ENCODE assay signal across 7 mouse cellular contexts in the genomic region with DNA sequence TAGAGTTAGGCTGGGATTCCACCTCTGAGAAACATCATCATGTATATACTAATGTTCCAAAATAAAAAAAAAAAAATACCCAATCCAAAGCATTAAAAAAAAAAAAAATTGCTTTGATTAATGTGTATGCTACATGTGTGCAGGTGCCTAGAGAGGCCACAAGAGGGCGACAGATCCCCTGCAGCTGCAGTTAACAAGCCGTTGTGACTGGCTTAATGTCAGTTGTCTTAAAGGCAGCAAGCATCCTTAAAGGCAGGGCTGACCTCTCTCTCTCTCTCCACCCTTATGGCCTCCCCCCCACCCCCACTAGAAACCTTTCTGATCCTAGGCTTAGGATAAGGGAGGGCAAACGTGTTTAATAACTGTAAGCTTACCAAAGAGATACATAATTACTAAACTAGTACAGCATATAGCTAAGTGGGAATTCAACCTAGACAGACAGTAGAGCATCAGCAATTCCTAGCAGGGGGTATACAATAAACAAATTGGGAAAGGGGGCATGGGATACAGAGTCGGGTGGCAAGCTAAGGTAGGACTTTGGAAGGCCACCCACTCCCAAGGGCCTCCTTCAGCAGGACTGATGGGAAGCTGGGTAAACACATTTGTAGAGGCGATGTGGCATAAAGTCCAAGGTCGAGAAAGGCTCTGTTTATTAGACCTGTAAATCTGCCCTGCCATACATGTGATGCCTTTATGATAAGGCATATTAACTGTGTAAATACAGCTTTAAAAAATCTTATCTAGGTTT. TPM values are rescaled to one million over a fixed set of nuclear protein-coding genes. Genes with fewer than 3 reads are reported as not detected.
DNase-seq lines count a peak whose midpoint lies in the region; ATAC-seq lines count a peak whose summit lies in the region.

No protein-coding gene starts in this region.

- H3K4me3 ChIP-seq in limb, embryonic 11.5 days (ENCODE audit: low read depth, low read length) = no peak overlapping the region
- H3K4me3 ChIP-seq in limb, embryonic 10.5 days = no peak overlapping the region
- no peak overlapping the region for H3K4me3 ChIP-seq in liver, embryonic 11.5 days (ENCODE audit: low read depth, low read length)

- H3K9ac ChIP-seq in limb, embryonic 11.5 days (ENCODE audit: low read length) = no peak overlapping the region
- H3K9ac ChIP-seq in liver, embryonic 11.5 days (ENCODE audit: low read depth, low read length) = no peak overlapping the region

- no peak for ATAC-seq in limb, embryonic 11.5 days (ENCODE audit: insufficient number of reproducible peaks, low FRiP score, low TSS enrichment, low read depth)
- ATAC-seq in liver, embryonic 11.5 days (replicated peaks; ENCODE audit: low FRiP score) = 0 out of 2 replicates have a peak, but pooled peaks have one; percentile 18

- no peaks in the 10 kb centered on the region for H3K36me3 ChIP-seq in limb, embryonic 11.5 days (ENCODE audit: control insufficient read depth, insufficient read depth, low read length)
- H3K36me3 ChIP-seq in limb, embryonic 10.5 days = no peaks in the 10 kb centered on the region
- H3K36me3 ChIP-seq in liver, embryonic 11.5 days (ENCODE audit: control insufficient read depth, insufficient read depth, low read length) = no peaks in the 10 kb centered on the region

- no peak overlapping the region for H3K4me2 ChIP-seq in limb, embryonic 11.5 days (ENCODE audit: low read depth, severe bottlenecking)
- no peak overlapping the region for H3K4me2 ChIP-seq in liver, embryonic 11.5 days

- no peaks in the 10 kb centered on the region for H3K9me3 ChIP-seq in limb, embryonic 11.5 days (ENCODE audit: control insufficient read depth, low read length)
- H3K9me3 ChIP-seq in limb, embryonic 10.5 days (replicated peaks) = no peaks in the 10 kb centered on the region
- no peaks in the 10 kb centered on the region for H3K9me3 ChIP-seq in liver, embryonic 11.5 days (ENCODE audit: control insufficient read depth, low read length)

- WGBS in limb, embryonic 11.5 days = 54% methylated on average over 6 of the region's 6 CpGs
- WGBS in limb, embryonic 10.5 days = 59% methylated on average over 6 of the region's 6 CpGs
- 54% methylated on average over 6 of the region's 6 CpGs for WGBS in liver, embryonic 11.5 days

- H3K27ac ChIP-seq in limb, embryonic 11.5 days (replicated peaks; ENCODE audit: low read depth, low read length) = no peak overlapping the region
- no peak overlapping the region for H3K27ac ChIP-seq in limb, embryonic 10.5 days
- no peak overlapping the region for H3K27ac ChIP-seq in liver, embryonic 11.5 days (ENCODE audit: low read depth, low read length)

- peak; percentile 40 for DNase-seq in limb, embryonic 11.5 days (ENCODE audit: low spot score)
- no peak for DNase-seq in limb, embryonic 10.5 days (ENCODE audit: low spot score)
- peak; percentile 66 for DNase-seq in NIH3T3 (ENCODE audit: low read depth)
- peak; percentile 9 for DNase-seq in embryo, embryonic 11.5 days (ENCODE audit: low read depth, low spot score)
- no peak for DNase-seq in liver, embryonic 11.5 days (ENCODE audit: low spot score)
- DNase-seq in thymus, postnatal 4 days = peak; percentile 57
- no peak for DNase-seq in right cerebral cortex, postnatal 14 days

- H3K27me3 ChIP-seq in limb, embryonic 11.5 days (ENCODE audit: control insufficient read depth, insufficient read depth, low read length) = no peaks in the 10 kb centered on the region
- no peaks in the 10 kb centered on the region for H3K27me3 ChIP-seq in limb, embryonic 10.5 days (ENCODE audit: low read depth, poor library complexity, severe bottlenecking)
- no peaks in the 10 kb centered on the region for H3K27me3 ChIP-seq in liver, embryonic 11.5 days (replicated peaks; ENCODE audit: control insufficient read depth, insufficient read depth, low read length)

- H3K4me1 ChIP-seq in limb, embryonic 11.5 days (ENCODE audit: control insufficient read depth, insufficient read depth, low read length) = peaks cover 14% of the 10 kb centered on the region
- peaks cover 20% of the 10 kb centered on the region for H3K4me1 ChIP-seq in limb, embryonic 10.5 days
- no peaks in the 10 kb centered on the region for H3K4me1 ChIP-seq in liver, embryonic 11.5 days (replicated peaks; ENCODE audit: control insufficient read depth, insufficient read depth, low read length)

RNA-seq across cellular contexts. Expression of gene Cyp2u1, which starts 45.0 kb away (rescaled TPM):
- 1.1 and 1.7 TPM in 2 replicates for polyA plus RNA-seq in limb, embryonic 11.5 days (2014; fragmentation: Nextera tagmentation; extraction: Ambion mirVana)
- 0.72 and 1.1 TPM in 2 replicates for polyA plus RNA-seq in limb, embryonic 10.5 days (2016; fragmentation: Nextera tagmentation; extraction: Ambion mirVana)
- polyA plus RNA-seq in liver, embryonic 11.5 days (2014; fragmentation: Nextera tagmentation; extraction: Ambion mirVana) = 0.69 and 0.83 TPM in 2 replicates

Comparison
In these comparisons a context has a peak if more than half of its experiments do, and no peak if none do; other contexts are left out.
1. DNase-seq: peak in limb, embryonic 11.5 days (single experiment), NIH3T3 (single experiment), embryo, embryonic 11.5 days (single experiment) and thymus, postnatal 4 days (single experiment); none in limb, embryonic 10.5 days (single experiment), liver, embryonic 11.5 days (single experiment) and right cerebral cortex, postnatal 14 days (single experiment).